Mouse (Mus musculus) forebrain, embryonic 15.5 days (tissue): ENCODE measurements around the gene Xpo5. TPM values are rescaled to one million over a fixed set of nuclear protein-coding genes. Genes with fewer than 3 reads are reported as not detected.

Source experiments
- ATAC-seq: fragments of 200-750 bp; cut with Nextera tagmentation; replicated peaks from 2 replicates; pipeline ENCODE4 v1.8.0; 2017; ENCODE audit warnings: mild to moderate bottlenecking, moderate TSS enrichment, moderate library complexity
- H3K27ac ChIP-seq: fragments of 300-500 bp; sonication (generic); replicated peaks from 2 replicates; pipeline ENCODE4 v1.5.1; 2015; ENCODE audit warnings: mild to moderate bottlenecking, inconsistent platforms
- H3K27me3 ChIP-seq: fragments of 300-500 bp; sonication (generic); 2 replicates; pipeline ENCODE4 v1.6.1; 2015; ENCODE audit warnings: inconsistent platforms
- H3K36me3 ChIP-seq: fragments of 300-500 bp; sonication (generic); 2 replicates; pipeline ENCODE4 v1.6.1; 2015; ENCODE audit warnings: mild to moderate bottlenecking, inconsistent platforms
- H3K4me1 ChIP-seq: fragments of 300-500 bp; sonication (generic); 2 replicates; pipeline ENCODE4 v1.6.1; 2015; ENCODE audit warnings: inconsistent platforms
- H3K4me2 ChIP-seq: fragments of 300-500 bp; sonication (generic); replicated peaks from 2 replicates; pipeline ENCODE4 v1.6.1; 2015; ENCODE audit warnings: mild to moderate bottlenecking, inconsistent platforms
- H3K4me3 ChIP-seq: fragments of 300-500 bp; sonication (generic); 2 replicates; pipeline ENCODE4 v1.5.1; 2015; ENCODE audit warnings: mild to moderate bottlenecking, inconsistent platforms
- H3K9ac ChIP-seq: fragments of 300-500 bp; sonication (generic); replicated peaks from 2 replicates; pipeline ENCODE4 v1.6.1; 2015; ENCODE audit warnings: mild to moderate bottlenecking, inconsistent platforms
- H3K9me3 ChIP-seq: fragments of 300-500 bp; sonication (generic); 2 replicates; pipeline ENCODE4 v1.6.1; 2016; ENCODE audit warnings: inconsistent platforms
- WGBS: fragments of 180-500 bp; shearing (Covaris S2); methylation state at CpG from one replicate; pipeline ENCODE4 v1.1.7; 2015; ENCODE audit warnings: mixed read lengths; 5-methylcytosine and 5-hydroxymethylcytosine counted together
- polyA plus RNA-seq: library from polyadenylated mRNA; unstranded; fragments of >200 nt; fragmentation: Nextera tagmentation; extraction: Ambion mirVana; gene quantifications from 2 replicates; pipeline ENCODE4 v1.2.1, GENCODE M21; 2015

The Xpo5 gene
- polyA plus RNA-seq, 1 experiment from 2014 or later = 42.4 TPM

- under 1% methylated on average over 53 of the region's 53 CpGs for WGBS
Measured at GRCm38 (mm10) chr17:46247512-46248188, 45.1 kb downstream of the Xpo5 start, which contains the start of the genes Polr1c and Yipf3. Gene Polr1c (minus strand): TSS chr17:46248054. Gene Yipf3 (plus strand): TSS chr17:46248080.

GRCm38 (mm10) chr17:46248189-46248522, 45.6 kb downstream of the Xpo5 start:
- Histone ChIP-seq H3K9ac (peak overlapping the region; percentile 86), H3K36me3 (peaks cover 61% of the 10 kb centered on the region), H3K27ac (peak overlapping the region; percentile 81), H3K9me3 (no peaks in the 10 kb centered on the region), H3K4me3 (peak overlapping the region; percentile 70), H3K27me3 (no peaks in the 10 kb centered on the region), H3K4me1 (peaks cover 25% of the 10 kb centered on the region), H3K4me2 (peak overlapping the region; percentile 85)
- peak; percentile 45 for ATAC-seq
- WGBS = under 1% methylated on average over 37 of the region's 37 CpGs

More at GRCm38 (mm10) chr17:46247512-46248188, 45.1 kb downstream of the Xpo5 start, which contains the start of the genes Polr1c and Yipf3:
- peak; percentile 94 for ATAC-seq
- H3K4me3 ChIP-seq = peak within 1 kb of the TSS; percentile 70
- H3K27me3 ChIP-seq = no peaks in the 10 kb centered on the region
- peaks cover 66% of the 10 kb centered on the region for H3K36me3 ChIP-seq
- no peaks in the 10 kb centered on the region for H3K9me3 ChIP-seq
- peaks cover 23% of the 10 kb centered on the region for H3K4me1 ChIP-seq
- H3K27ac ChIP-seq = peak within 1 kb of the TSS; percentile 81
- H3K9ac ChIP-seq = peak within 1 kb of the TSS; percentile 86
- H3K4me2 ChIP-seq = peak within 1 kb of the TSS; percentile 85

DNA sequence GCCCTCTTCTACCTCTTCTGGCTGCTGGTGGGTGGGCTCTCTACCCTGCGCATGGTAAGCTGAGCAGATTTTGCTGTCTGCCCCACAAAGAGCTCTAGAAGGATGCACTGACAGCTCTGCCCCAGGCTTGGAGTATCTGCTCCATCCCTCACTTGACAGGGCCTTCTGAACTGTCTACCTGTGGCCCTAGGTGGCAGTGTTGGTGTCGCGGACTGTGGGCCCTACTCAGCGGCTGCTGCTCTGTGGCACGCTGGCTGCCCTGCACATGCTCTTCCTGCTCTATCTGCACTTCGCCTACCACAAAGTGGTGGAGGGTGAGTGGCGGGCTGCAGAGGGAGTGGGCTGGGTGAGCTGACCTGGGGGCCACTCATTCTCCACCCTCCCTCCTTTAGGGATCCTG, 48.6 kb downstream of the Xpo5 start:
- Histone ChIP-seq H3K4me2 (no peak overlapping the region), H3K9ac (no peak overlapping the region), H3K4me3 (no peak overlapping the region), H3K4me1 (peaks cover 42% of the 10 kb centered on the region), H3K9me3 (no peaks in the 10 kb centered on the region), H3K27me3 (0 out of 2 replicates have a peak, but pooled peaks cover 4% of the 10 kb centered on the region), H3K27ac (no peak overlapping the region), H3K36me3 (peaks cover 31% of the 10 kb centered on the region)
- 74% methylated on average over 7 of the region's 7 CpGs for WGBS
- ATAC-seq = no peak

GRCm38 (mm10) chr17:46252571-46253451, 50.2 kb downstream of the Xpo5 start:
- peak overlapping the region; percentile 98 for H3K4me2 ChIP-seq
- peaks cover 34% of the 10 kb centered on the region for H3K36me3 ChIP-seq
- H3K27me3 ChIP-seq = 0 out of 2 replicates have a peak, but pooled peaks cover 4% of the 10 kb centered on the region
- no peak overlapping the region; the same call in 1 of the 2 replicates for H3K9ac ChIP-seq
- H3K27ac ChIP-seq = no peak overlapping the region
- no peak for ATAC-seq
- peaks cover 34% of the 10 kb centered on the region for H3K4me1 ChIP-seq
- peak overlapping the region; percentile 93; the same call in 1 of the 2 replicates for H3K4me3 ChIP-seq
- H3K9me3 ChIP-seq = no peaks in the 10 kb centered on the region
- 58% methylated on average over 14 of the region's 14 CpGs for WGBS

DNA sequence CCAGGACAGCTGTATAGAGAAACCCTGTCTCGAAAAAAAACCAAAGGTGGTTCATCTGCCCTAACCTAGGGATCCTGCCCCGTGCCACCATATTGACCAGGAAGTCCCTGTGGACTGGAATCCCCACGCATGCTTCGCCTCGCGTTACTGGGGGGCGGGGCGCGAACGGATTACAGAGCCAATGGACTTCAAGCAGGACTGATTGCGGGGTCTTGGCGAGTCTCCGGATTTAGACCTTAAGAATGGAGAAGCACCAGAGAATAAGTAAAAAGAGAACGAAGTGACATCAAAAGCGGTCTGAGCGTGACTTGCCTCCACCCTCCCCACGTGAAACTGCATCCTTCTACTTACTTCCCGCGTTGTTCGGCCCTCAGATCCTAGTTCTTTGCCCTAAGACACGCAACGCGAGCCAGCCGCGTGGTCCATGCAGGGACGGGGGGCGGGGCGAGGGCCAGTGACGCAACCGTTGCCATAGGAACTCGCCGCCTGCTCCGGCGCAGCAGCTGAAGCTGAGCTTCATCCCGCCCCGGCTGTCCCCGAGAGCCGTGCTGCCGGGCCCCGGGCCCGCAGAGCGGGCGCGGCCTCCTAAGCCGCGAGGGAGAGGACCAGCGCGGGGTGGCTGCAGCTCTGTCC, 51.0 kb downstream of the Xpo5 start, which contains the start of gene Lrrc73:
Gene Lrrc73, plus strand, starts transcription at position 80 of the 633 bp plus-strand sequence.
- Histone ChIP-seq H3K4me3 (peak within 1 kb of the TSS; percentile 93), H3K9me3 (no peaks in the 10 kb centered on the region), H3K36me3 (peaks cover 38% of the 10 kb centered on the region), H3K4me2 (peak within 1 kb of the TSS; percentile 98), H3K27ac (peak within 1 kb of the TSS; percentile 80), H3K4me1 (peaks cover 31% of the 10 kb centered on the region), H3K9ac (peak within 1 kb of the TSS; percentile 81), H3K27me3 (0 out of 2 replicates have a peak, but pooled peaks cover 4% of the 10 kb centered on the region)
- 1% methylated on average over 48 of the region's 48 CpGs for WGBS
- peak; percentile 89 for ATAC-seq

- 0 out of 2 replicates have a peak, but pooled peaks cover 4% of the 10 kb centered on the region for H3K27me3 ChIP-seq
- H3K27ac ChIP-seq = peak overlapping the region; percentile 80
- no peaks in the 10 kb centered on the region for H3K9me3 ChIP-seq
- peak overlapping the region; percentile 93 for H3K4me3 ChIP-seq
- H3K9ac ChIP-seq = peak overlapping the region; percentile 81
- peak; percentile 60 for ATAC-seq
- peaks cover 42% of the 10 kb centered on the region for H3K36me3 ChIP-seq
- WGBS = under 1% methylated on average over 54 of the region's 54 CpGs
- peaks cover 26% of the 10 kb centered on the region for H3K4me1 ChIP-seq
- H3K4me2 ChIP-seq = peak overlapping the region; percentile 98
Measured at GRCm38 (mm10) chr17:46254106-46254505, 51.5 kb downstream of the Xpo5 start.

DNA sequence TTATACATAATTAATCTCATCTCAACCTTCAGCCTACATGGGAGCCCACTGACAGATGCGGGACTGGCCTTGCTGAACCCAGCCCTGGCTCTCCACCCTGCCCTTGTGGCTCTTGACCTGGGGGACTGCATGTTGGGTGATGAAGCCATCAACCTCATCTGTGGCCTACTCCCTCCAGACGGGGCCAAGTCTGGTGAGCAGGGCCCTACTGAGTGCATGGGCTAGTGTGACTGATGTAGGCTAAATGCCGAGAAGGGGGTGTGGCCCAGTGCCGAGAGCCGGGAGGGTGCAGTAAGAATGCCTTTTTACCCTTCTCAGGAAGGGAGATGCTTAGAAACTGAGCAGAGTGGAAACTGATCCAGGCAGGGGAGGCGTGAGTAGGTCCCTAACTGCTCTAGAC, 52.6 kb downstream of the Xpo5 start:
- Histone ChIP-seq H3K9ac (peak overlapping the region; percentile 81; the same call in 1 of the 2 replicates), H3K4me3 (peak overlapping the region; percentile 93), H3K27me3 (0 out of 2 replicates have a peak, but pooled peaks cover 4% of the 10 kb centered on the region), H3K36me3 (peaks cover 41% of the 10 kb centered on the region), H3K4me2 (peak overlapping the region; percentile 98), H3K4me1 (peaks cover 19% of the 10 kb centered on the region), H3K9me3 (no peaks in the 10 kb centered on the region), H3K27ac (no peak overlapping the region)
- 43% methylated on average over 6 of the region's 6 CpGs for WGBS
- no peak for ATAC-seq

GRCm38 (mm10) chr17:46258279-46259053, 55.9 kb downstream of the Xpo5 start:
- H3K9ac ChIP-seq = no peak overlapping the region
- H3K27me3 ChIP-seq = 0 out of 2 replicates have a peak, but pooled peaks cover 4% of the 10 kb centered on the region
- no peaks in the 10 kb centered on the region for H3K9me3 ChIP-seq
- 87% methylated on average over 30 of the region's 30 CpGs for WGBS
- H3K4me2 ChIP-seq = no peak overlapping the region
- peaks cover 15% of the 10 kb centered on the region for H3K4me1 ChIP-seq
- no peak overlapping the region for H3K4me3 ChIP-seq
- ATAC-seq = no peak
- peaks cover 37% of the 10 kb centered on the region for H3K36me3 ChIP-seq
- H3K27ac ChIP-seq = no peak overlapping the region

DNA sequence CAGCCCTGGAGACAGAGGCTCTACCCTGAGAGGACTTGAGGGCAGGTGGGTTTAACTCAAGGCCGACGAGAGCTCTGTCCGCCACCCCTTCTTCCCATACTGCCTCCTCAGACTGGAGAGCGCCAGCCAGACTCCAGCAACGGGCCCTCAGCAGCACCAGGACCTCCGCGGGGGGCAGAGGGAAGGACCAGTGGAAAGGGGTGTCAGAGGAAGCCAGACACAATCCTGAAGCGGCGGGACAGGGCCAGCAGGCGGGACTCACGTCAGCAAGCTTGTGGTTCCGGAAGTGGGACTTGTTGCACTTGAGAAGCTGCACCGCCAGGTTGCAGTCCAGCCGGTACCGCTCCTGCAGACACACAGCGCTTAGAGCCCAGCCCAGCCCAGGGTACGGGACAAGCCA, 57.1 kb downstream of the Xpo5 start:
- Histone ChIP-seq H3K9me3 (no peaks in the 10 kb centered on the region), H3K4me1 (peaks cover 9% of the 10 kb centered on the region), H3K27me3 (0 out of 2 replicates have a peak, but pooled peaks cover 4% of the 10 kb centered on the region), H3K4me2 (no peak overlapping the region), H3K9ac (no peak overlapping the region), H3K36me3 (peaks cover 48% of the 10 kb centered on the region), H3K27ac (no peak overlapping the region), H3K4me3 (no peak overlapping the region)
- ATAC-seq = no peak
- WGBS = 90% methylated on average over 17 of the region's 17 CpGs

GRCm38 (mm10) chr17:46262201-46262694, 59.7 kb downstream of the Xpo5 start:
- Histone ChIP-seq H3K9ac (no peak overlapping the region), H3K27ac (no peak overlapping the region), H3K27me3 (no peaks in the 10 kb centered on the region), H3K4me3 (no peak overlapping the region), H3K36me3 (peaks cover 48% of the 10 kb centered on the region), H3K4me2 (no peak overlapping the region), H3K9me3 (no peaks in the 10 kb centered on the region), H3K4me1 (peaks cover 3% of the 10 kb centered on the region)
- 89% methylated on average over 5 of the region's 5 CpGs for WGBS
- ATAC-seq = no peak

DNA sequence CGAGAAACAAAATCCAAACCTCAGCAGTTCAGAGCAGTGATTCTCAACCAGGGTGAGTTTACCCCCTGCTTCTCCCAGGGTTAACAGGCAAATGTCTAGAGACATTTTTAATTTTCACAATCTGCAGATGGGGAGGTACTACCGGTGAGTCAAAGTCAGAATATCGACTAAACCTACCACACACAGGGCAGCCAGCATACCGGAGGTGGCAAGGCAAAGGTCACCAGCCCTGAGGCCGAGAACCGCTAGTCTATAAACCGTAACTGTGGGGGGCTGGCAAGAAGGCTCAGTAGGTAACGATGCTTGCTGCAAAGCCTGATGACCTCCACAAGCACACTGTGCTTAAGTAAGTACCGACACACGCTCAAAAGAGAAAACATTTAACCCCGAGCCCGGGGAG, 62.9 kb downstream of the Xpo5 start:
- H3K4me3 ChIP-seq = no peak overlapping the region
- H3K4me1 ChIP-seq = peaks cover 3% of the 10 kb centered on the region
- H3K27ac ChIP-seq = no peak overlapping the region
- H3K9ac ChIP-seq = no peak overlapping the region
- H3K27me3 ChIP-seq = no peaks in the 10 kb centered on the region
- H3K4me2 ChIP-seq = no peak overlapping the region
- no peak; the same call in 1 of the 2 replicates for ATAC-seq
- H3K36me3 ChIP-seq = peaks cover 28% of the 10 kb centered on the region
- 86% methylated on average over 12 of the region's 12 CpGs for WGBS
- H3K9me3 ChIP-seq = no peaks in the 10 kb centered on the region
